Mouse (Mus musculus): ENCODE results near the gene Mboat2. TPM values are rescaled to one million over a fixed set of nuclear protein-coding genes. Genes with fewer than 3 reads are reported as not detected.

The Mboat2 gene
- polyA plus RNA-seq (2017; shearing (Covaris generic)): under 1 TPM in 1 of 2 experiments, not detected in 1; 0.49 TPM

DNA sequence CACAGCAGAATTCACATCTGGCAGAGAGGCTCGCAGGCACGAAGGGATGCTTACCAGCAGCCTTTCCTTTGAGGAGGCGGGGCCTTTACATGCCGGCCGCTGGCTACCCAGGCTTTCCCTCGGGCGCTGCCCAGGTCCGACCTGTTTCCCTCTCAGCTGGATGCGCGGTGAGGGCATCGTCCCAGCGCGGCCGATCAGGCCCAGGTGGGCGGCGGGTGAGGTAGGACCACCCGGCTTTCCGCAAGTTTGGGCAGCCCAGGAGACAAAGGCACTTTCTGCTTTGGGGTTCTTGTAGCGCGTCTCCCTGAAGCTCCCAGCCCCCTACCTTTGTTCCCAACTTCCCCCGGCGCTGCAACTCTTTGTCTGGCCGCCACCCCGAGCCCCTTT, at the start of gene Mboat2:
TSS of gene Mboat2 (plus strand) at position 114 of the 387 bp plus-strand sequence.

DNA sequence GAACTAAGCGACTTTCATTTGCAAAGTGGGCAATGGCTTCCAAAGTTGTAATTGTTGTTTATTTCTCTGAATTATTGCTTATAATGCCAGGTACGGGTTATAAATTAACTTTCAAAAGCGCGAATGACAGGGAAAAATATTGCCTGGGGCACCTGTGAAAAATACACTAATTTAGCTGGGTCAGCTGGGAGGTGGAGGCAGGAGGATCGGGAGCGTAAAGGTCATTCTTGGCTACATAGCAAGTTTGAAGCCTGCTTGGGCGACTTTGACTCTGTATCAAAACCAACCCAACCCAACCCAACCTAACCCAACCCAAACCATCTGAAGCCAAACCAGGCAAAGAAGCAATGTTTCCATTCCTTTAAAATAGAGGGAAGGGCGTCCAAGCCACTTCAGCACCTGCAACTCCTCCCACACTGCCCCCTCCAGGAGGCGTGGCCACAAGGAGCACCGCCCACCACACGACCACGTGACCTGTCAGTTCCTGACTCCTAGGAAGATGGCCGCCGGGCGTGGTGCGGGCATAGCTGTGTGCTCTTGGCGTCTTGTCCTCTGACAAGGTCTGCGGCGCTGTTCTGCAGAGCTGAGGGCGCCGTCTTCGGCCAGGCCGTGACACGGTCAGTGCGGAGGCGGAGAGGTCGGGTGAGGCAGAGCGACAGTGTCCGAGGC, 143.9 kb downstream of the Mboat2 start, which contains the start of gene Kidins220:
TSS of gene Kidins220 (plus strand) at position 480 of the 669 bp plus-strand sequence.

Other genes with a start within 250 kb of the Mboat2 start
- 10 to 100 TPM in 1 of 2 experiments, 1 to 10 TPM in 1; 6.0 to 12.0 TPM for gene Klf11, start 179.6 kb upstream of the Mboat2 start, polyA plus RNA-seq (2017; shearing (Covaris generic))
- 1 to 10 TPM in 1 of 2 experiments, under 1 TPM in 1; 0.53 to 1.0 TPM for gene Cys1, start 149.1 kb upstream of the Mboat2 start, polyA plus RNA-seq (2017; shearing (Covaris generic))
- 10 to 100 TPM; 11.6 to 12.0 TPM for gene Rrm2, start 122.6 kb upstream of the Mboat2 start, polyA plus RNA-seq (2017; shearing (Covaris generic))
- gene Kidins220, start 144.0 kb downstream of the Mboat2 start, polyA plus RNA-seq (2017; shearing (Covaris generic)): 10 to 100 TPM; 31.7 to 32.7 TPM